Mouse (Mus musculus) gastrocnemius, postnatal 10 days (tissue): Measurements from ENCODE around the gene Rab43. TPM values are rescaled to one million over a fixed set of nuclear protein-coding genes. Genes with fewer than 3 reads are reported as not detected.

ENCODE experiments used
- DNase-seq: peaks from one replicate; pipeline ENCODE4 v3.0.0; 2021; ENCODE audit warnings: mixed read lengths
- long read RNA-seq, 2 experiments: library from polyadenylated mRNA; stranded (forward); transcript quantifications; one replicate each; pipeline ENCODE4 v2.0.0; 2021
- total RNA-seq, 2 experiments: library from RNA; stranded (reverse); gene quantifications; 2 replicates each; pipeline ENCODE4 v1.2.3; 2021

The Rab43 gene
- total RNA-seq = 10 to 100 TPM; 10.1 to 14.9 TPM
- long read RNA-seq, experiment 1, full-length matches to known transcripts = 11 of 11 reads
- long read RNA-seq, experiment 1, partial matches to known transcripts = 0 of 11 reads
- long read RNA-seq, experiment 1, other reads (novel, unspliced or antisense) = 0 of 11 reads
- long read RNA-seq, experiment 2, full-length matches to known transcripts = 7 of 9 reads
- long read RNA-seq, experiment 2, partial matches to known transcripts = 0 of 9 reads
- long read RNA-seq, experiment 2, other reads (novel, unspliced or antisense) = 2 of 9 reads

GRCm38 (mm10) chr6:87811675-87812338, at the start of gene Rab43:
Gene Rab43 (minus strand): TSS chr6:87812164.
- DNase-seq = peak; percentile 93

GRCm38 (mm10) chr6:87857071-87857470, 45.1 kb upstream of the Rab43 start:
- DNase-seq = no peak

- DNase-seq = no peak
Observed at GRCm38 (mm10) chr6:87853446-87853845, 41.5 kb upstream of the Rab43 start.

GRCm38 (mm10) chr6:87851871-87852270, 39.9 kb upstream of the Rab43 start:
- DNase-seq = no peak

- DNase-seq = peak; percentile 98
Observed at GRCm38 (mm10) chr6:87850900-87851614, 39.1 kb upstream of the Rab43 start, which contains the start of gene Cnbp. Gene Cnbp (minus strand): TSS chr6:87851106.

GRCm38 (mm10) chr6:87850155-87850899, 38.4 kb upstream of the Rab43 start:
- peak; percentile 70 for DNase-seq

GRCm38 (mm10) chr6:87849780-87850154, 37.8 kb upstream of the Rab43 start:
- DNase-seq = no peak

- DNase-seq = no peak
Observed at GRCm38 (mm10) chr6:87846813-87847212, 34.8 kb upstream of the Rab43 start.

- no peak for DNase-seq
Observed at GRCm38 (mm10) chr6:87845031-87845695, 33.2 kb upstream of the Rab43 start.

GRCm38 (mm10) chr6:87842254-87842653, 30.3 kb upstream of the Rab43 start:
- no peak for DNase-seq

GRCm38 (mm10) chr6:87841635-87842034, 29.7 kb upstream of the Rab43 start:
- no peak for DNase-seq

- no peak for DNase-seq
Observed at GRCm38 (mm10) chr6:87839797-87840341, 27.9 kb upstream of the Rab43 start.

- DNase-seq = peak; percentile 82
Observed at GRCm38 (mm10) chr6:87838551-87839197, 26.7 kb upstream of the Rab43 start, which contains the start of gene Isy1. Gene Isy1 (minus strand): TSS chr6:87838798.

GRCm38 (mm10) chr6:87835695-87836094, 23.7 kb upstream of the Rab43 start, which contains the start of gene Gm45140:
Gene Gm45140 (minus strand): TSS chr6:87835795.
- DNase-seq = no peak

GRCm38 (mm10) chr6:87820366-87820765, 8.4 kb upstream of the Rab43 start:
- no peak for DNase-seq

GRCm38 (mm10) chr6:87814486-87814885, 2.5 kb upstream of the Rab43 start:
- no peak for DNase-seq

GRCm38 (mm10) chr6:87812656-87813055, 692 bp upstream of the Rab43 start:
- no peak for DNase-seq

GRCm38 (mm10) chr6:87810713-87811669, 973 bp downstream of the Rab43 start:
- peak; percentile 60 for DNase-seq

- no peak for DNase-seq
Observed at GRCm38 (mm10) chr6:87810311-87810710, 1.7 kb downstream of the Rab43 start.
